Mouse (Mus musculus): ENCODE results near the gene Catip. TPM values are rescaled to one million over a fixed set of nuclear protein-coding genes. Genes with fewer than 3 reads are reported as not detected.
"Not testable (repeated sequence)": the region's sequence is repeated elsewhere in the genome, so short reads cannot be mapped to it uniquely, and the experiment has no call there.

Gene Catip
- 0.05 and 0.39 TPM in 2 replicates for polyA plus RNA-seq (2012; rRNA removed)

- H3K27ac ChIP-seq (ENCODE audit: insufficient read depth, low read depth, low read length), result no peak within 1 kb of the TSS
- no peaks in the 10 kb centered on the region for H3K27me3 ChIP-seq (ENCODE audit: control insufficient read depth, insufficient read depth, low read length)
- H3K4me3 ChIP-seq (ENCODE audit: low read depth, low read length), result no peak within 1 kb of the TSS
- 1% methylated on average over 2 of the region's 2 CpGs for WGBS
- no peaks in the 10 kb centered on the region for H3K36me3 ChIP-seq (ENCODE audit: control insufficient read depth, insufficient read depth, low read length)
- no peaks in the 10 kb centered on the region for H3K4me1 ChIP-seq (ENCODE audit: control insufficient read depth, insufficient read depth, insufficient read length, low read length)
- TF ChIP-seq CTCF (IDR thresholded peaks at IDR 0.05; ENCODE audit: extremely low read depth, insufficient read length, insufficient replicate concordance, low read depth, low read length) (peak; percentile 61; the same call in 1 of the 2 replicates), POLR2A (IDR thresholded peaks at IDR 0.05; ENCODE audit: low read depth, low read length) (no peak)
These were observed at the start of gene Catip for GRCm38 (mm10) chr1:74361812-74362211. Catip (plus strand) TSS chr1:74362108.

GRCm38 (mm10) chr1:74313049-74313692 lies 48.7 kb upstream of the Catip start:
- Histone ChIP-seq H3K27ac (ENCODE audit: insufficient read depth, low read depth, low read length) (peak overlapping the region; percentile 36; the same call in 1 of the 2 replicates), H3K4me3 (ENCODE audit: low read depth, low read length) (no peak overlapping the region), H3K4me1 (ENCODE audit: control insufficient read depth, insufficient read depth, insufficient read length, low read length) (peaks cover 8% of the 10 kb centered on the region; the same call in 1 of the 2 replicates), H3K36me3 (ENCODE audit: control insufficient read depth, insufficient read depth, low read length) (no peaks in the 10 kb centered on the region), H3K27me3 (ENCODE audit: control insufficient read depth, insufficient read depth, low read length) (no peaks in the 10 kb centered on the region)
- TF ChIP-seq POLR2A (IDR thresholded peaks at IDR 0.05; ENCODE audit: low read depth, low read length) (no peak), CTCF (IDR thresholded peaks at IDR 0.05; ENCODE audit: extremely low read depth, insufficient read length, insufficient replicate concordance, low read depth, low read length) (no peak)
- under 1% methylated on average over 3 of the region's 3 CpGs for WGBS

- no peak overlapping the region for H3K27ac ChIP-seq (ENCODE audit: insufficient read depth, low read depth, low read length)
- H3K36me3 ChIP-seq (ENCODE audit: control insufficient read depth, insufficient read depth, low read length), result no peaks in the 10 kb centered on the region
- WGBS, result 60% methylated on average over 3 of the region's 3 CpGs
- H3K4me1 ChIP-seq (ENCODE audit: control insufficient read depth, insufficient read depth, insufficient read length, low read length), result peaks cover 3% of the 10 kb centered on the region; the same call in 1 of the 2 replicates
- no peak overlapping the region for H3K4me3 ChIP-seq (ENCODE audit: low read depth, low read length)
- TF ChIP-seq POLR2A (IDR thresholded peaks at IDR 0.05; ENCODE audit: low read depth, low read length), result no peak
- no peak for TF ChIP-seq CTCF (IDR thresholded peaks at IDR 0.05; ENCODE audit: extremely low read depth, insufficient read length, insufficient replicate concordance, low read depth, low read length)
- no peaks in the 10 kb centered on the region for H3K27me3 ChIP-seq (ENCODE audit: control insufficient read depth, insufficient read depth, low read length)
These were observed 47.1 kb upstream of the Catip start for GRCm38 (mm10) chr1:74314796-74315195.

DNA sequence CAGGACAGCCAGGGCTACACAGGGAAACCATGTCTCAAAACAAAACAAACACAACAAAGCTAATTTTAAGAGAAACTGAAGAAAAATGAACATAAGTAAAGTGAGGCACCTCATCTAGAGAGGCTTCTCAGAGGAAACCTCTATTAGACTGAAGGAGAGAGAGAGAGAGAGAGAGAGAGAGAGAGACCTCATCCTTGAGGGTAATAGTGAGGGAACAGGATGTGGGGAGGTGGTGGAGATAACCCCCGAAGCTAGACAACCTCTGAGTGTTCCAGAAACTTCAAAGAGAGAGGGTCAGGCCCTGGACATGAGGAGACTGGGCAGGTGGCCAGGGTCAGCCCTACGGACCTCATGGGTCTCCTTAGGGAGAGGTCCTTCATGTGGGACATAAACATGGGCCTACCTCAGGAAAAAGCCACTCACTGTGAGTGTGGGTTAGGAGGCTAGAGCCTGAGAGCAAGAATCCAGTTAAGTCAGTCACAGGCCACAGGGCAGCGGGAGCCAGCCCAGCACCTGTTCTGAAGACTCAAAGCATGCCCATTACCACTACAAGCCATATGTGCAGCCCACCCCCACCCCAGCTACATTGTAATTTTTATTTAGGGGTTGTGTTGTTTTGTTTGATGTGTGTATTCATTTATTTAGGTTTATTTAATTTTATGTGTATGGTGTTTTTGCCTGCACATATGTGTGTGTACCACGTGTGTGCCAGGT lies 45.6 kb upstream of the Catip start:
- Histone ChIP-seq H3K27me3 (ENCODE audit: control insufficient read depth, insufficient read depth, low read length) (no peaks in the 10 kb centered on the region), H3K4me3 (ENCODE audit: low read depth, low read length) (no peak overlapping the region), H3K27ac (ENCODE audit: insufficient read depth, low read depth, low read length) (no peak overlapping the region), H3K36me3 (ENCODE audit: control insufficient read depth, insufficient read depth, low read length) (no peaks in the 10 kb centered on the region), H3K4me1 (ENCODE audit: control insufficient read depth, insufficient read depth, insufficient read length, low read length) (no peaks in the 10 kb centered on the region)
- TF ChIP-seq CTCF (IDR thresholded peaks at IDR 0.05; ENCODE audit: extremely low read depth, insufficient read length, insufficient replicate concordance, low read depth, low read length), result no peak
- no peak for TF ChIP-seq POLR2A (IDR thresholded peaks at IDR 0.05; ENCODE audit: low read depth, low read length)
- WGBS, result 77% methylated on average over 4 of the region's 4 CpGs

- no peak overlapping the region for H3K27ac ChIP-seq (ENCODE audit: insufficient read depth, low read depth, low read length)
- TF ChIP-seq CTCF (IDR thresholded peaks at IDR 0.05; ENCODE audit: extremely low read depth, insufficient read length, insufficient replicate concordance, low read depth, low read length), result no peak
- H3K4me1 ChIP-seq (ENCODE audit: control insufficient read depth, insufficient read depth, insufficient read length, low read length), result no peaks in the 10 kb centered on the region
- no peak overlapping the region for H3K4me3 ChIP-seq (ENCODE audit: low read depth, low read length)
- no peaks in the 10 kb centered on the region for H3K27me3 ChIP-seq (ENCODE audit: control insufficient read depth, insufficient read depth, low read length)
- WGBS, result 55% methylated on average over 3 of the region's 3 CpGs
- no peaks in the 10 kb centered on the region for H3K36me3 ChIP-seq (ENCODE audit: control insufficient read depth, insufficient read depth, low read length)
These were observed 43.2 kb upstream of the Catip start for GRCm38 (mm10) chr1:74318711-74319110.

DNA sequence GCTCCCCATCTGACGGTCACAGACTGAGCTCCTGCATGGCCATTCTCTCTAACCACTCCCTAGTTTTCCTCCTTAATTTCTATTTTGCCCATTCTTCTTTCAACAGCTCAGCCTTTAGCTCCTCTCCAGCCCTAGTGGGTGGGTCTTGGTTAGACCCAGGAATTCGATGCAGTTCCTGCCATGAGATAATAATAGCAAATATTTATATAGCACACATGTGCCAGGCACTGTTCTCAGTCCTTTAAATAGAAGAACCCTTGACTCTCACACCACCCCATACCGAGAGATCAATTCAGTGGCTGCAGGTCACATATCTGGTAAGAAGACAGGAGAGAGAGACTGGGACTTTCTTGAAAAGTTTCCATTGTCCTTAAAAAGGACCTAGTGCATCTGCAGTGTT lies 40.5 kb upstream of the Catip start:
- Histone ChIP-seq H3K27ac (ENCODE audit: insufficient read depth, low read depth, low read length) (no peak overlapping the region), H3K4me1 (ENCODE audit: control insufficient read depth, insufficient read depth, insufficient read length, low read length) (no peaks in the 10 kb centered on the region), H3K4me3 (ENCODE audit: low read depth, low read length) (no peak overlapping the region), H3K27me3 (ENCODE audit: control insufficient read depth, insufficient read depth, low read length) (no peaks in the 10 kb centered on the region), H3K36me3 (ENCODE audit: control insufficient read depth, insufficient read depth, low read length) (no peaks in the 10 kb centered on the region)
- WGBS, result 37% methylated on average over 3 of the region's 3 CpGs
- TF ChIP-seq CTCF (IDR thresholded peaks at IDR 0.05; ENCODE audit: extremely low read depth, insufficient read length, insufficient replicate concordance, low read depth, low read length) (no peak), POLR2A (IDR thresholded peaks at IDR 0.05; ENCODE audit: low read depth, low read length) (no peak)

GRCm38 (mm10) chr1:74326916-74327315 lies 35.0 kb upstream of the Catip start:
- H3K36me3 ChIP-seq (ENCODE audit: control insufficient read depth, insufficient read depth, low read length); H3K27ac ChIP-seq (ENCODE audit: insufficient read depth, low read depth, low read length); H3K27me3 ChIP-seq (ENCODE audit: control insufficient read depth, insufficient read depth, low read length); H3K4me3 ChIP-seq (ENCODE audit: low read depth, low read length): not testable (repeated sequence)
- TF ChIP-seq CTCF (IDR thresholded peaks at IDR 0.05; ENCODE audit: extremely low read depth, insufficient read length, insufficient replicate concordance, low read depth, low read length), result peak; percentile 5; the same call in 1 of the 2 replicates
- H3K4me1 ChIP-seq (ENCODE audit: control insufficient read depth, insufficient read depth, insufficient read length, low read length), result peaks cover 24% of the 10 kb centered on the region
- WGBS, result 91% methylated on average over 2 of the region's 2 CpGs
